Mouse (Mus musculus) layer of hippocampus, postnatal 14 days (tissue): ENCODE measurements around the gene Cd27. TPM values are rescaled to one million over a fixed set of nuclear protein-coding genes. Genes with fewer than 3 reads are reported as not detected.

Experiments used
- DNase-seq, 2 experiments: peaks; one replicate each; pipeline ENCODE4 v3.0.0; 2021 to 2022; ENCODE audit warnings: low spot score in 2 of 2, mixed read lengths in 1 of 2
- total RNA-seq, 2 experiments: library from RNA; stranded (reverse); gene quantifications; 2 replicates each; pipeline ENCODE4 v1.2.3; 2021

The Cd27 gene
- total RNA-seq, 2 experiments from 2014 or later = not detected

DNA sequence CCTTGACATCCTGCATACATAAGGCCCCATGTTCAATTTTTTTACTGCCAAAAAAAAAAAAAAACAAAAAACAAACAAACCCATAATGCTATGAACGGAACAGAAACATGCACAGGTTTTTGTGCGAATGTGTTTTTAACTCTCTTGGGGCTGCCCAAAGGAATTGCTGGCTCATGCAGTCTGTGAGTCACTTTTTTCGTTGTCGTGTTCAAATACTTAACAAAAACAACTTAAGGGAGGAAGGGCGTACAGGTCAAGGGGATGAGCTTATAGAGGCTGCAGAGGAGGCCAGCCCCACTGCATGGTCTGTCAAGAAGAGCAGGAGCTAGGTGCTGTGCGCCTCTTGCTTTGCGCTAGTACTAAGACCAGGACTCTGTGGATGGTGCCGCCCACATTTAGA lies 15.9 kb upstream of the Cd27 start:
- DNase-seq = no peak

GRCm38 (mm10) chr6:125252285-125252684 lies 15.5 kb upstream of the Cd27 start:
- DNase-seq = no peak

DNA sequence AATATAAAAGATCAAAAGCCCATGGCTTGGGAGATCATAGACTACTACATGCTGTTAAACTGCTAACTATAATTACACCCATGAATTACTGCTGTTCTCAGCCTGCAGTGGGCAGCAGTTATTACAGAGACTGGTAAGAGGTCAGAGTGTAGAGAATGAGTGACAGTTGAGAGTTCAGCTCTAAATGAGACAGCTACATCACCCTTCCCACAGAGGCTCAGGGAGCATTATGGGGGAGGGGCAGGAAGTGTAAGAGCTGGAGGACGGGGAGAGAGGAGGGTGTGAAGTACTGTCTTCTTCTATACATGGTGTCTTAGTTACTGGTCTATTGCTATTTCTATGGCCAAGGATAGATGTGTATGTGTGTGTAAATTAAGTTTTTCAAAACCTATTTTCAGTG lies 7.7 kb upstream of the Cd27 start:
- no peak for DNase-seq

DNA sequence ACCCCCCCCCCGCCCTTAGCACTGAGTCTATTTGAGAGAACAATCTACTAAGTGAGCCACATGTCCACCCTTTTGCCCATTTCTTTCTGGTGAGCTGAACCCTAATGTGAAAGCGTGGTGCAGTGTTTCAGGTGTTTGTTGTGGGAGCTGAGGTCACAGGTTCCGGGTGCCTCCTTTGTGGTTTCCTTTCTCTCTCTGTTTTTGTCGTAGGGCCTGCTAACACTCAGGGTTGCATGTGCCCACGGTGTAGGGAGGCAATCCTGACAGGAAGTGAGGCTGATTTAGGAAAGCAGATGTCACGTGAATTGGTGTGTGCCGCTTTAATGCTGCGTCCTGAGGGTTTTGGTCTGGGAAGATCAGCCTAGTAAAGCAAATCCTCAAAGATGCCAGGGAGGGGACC lies 4.8 kb upstream of the Cd27 start:
- DNase-seq = no peak

- DNase-seq = no peak
Observed at GRCm38 (mm10) chr6:125240617-125241016, 3.8 kb upstream of the Cd27 start.

DNA sequence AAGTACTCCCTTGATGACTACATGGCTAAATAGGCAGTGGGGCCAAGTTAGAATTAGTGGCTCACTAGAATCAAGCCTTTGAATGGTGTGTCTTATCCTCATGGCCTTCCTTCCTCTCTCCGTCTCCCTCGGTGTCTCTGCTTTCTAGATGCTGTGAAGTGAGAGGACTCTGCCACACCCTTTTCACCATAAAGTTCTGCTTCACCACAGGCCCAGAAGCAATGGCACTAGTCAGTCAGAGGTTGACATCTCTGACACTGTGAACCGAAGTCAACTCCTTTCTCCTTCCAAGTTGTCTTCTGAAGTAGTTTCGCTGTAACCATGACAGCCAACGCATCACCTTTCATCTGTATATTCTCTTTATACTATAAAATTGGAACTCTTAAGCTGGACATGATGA lies 2.7 kb upstream of the Cd27 start:
- no peak for DNase-seq

- no peak for DNase-seq
Observed at GRCm38 (mm10) chr6:125238396-125238795, 1.6 kb upstream of the Cd27 start.

- DNase-seq = no peak
Observed at GRCm38 (mm10) chr6:125237421-125237820, 611 bp upstream of the Cd27 start.

DNA sequence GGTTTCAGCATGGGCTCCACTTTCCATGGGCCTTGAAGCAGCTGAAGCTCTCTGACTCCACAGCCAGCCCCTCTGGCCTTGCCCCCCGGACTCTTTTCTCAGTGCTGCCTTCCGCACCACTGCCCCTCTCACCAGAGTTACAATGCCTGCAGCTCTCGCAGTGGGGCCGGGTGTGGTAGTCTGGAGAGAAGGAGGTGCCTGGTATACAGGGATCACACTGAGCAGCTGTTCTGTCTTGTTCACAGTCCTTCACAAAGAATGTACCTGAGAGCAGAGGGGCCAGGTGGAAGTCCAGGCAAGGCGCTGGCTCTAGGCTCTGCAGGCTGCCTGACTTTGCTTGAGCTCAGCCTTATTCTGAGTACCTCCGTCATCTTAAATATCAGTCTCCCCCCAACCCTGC lies 469 bp downstream of the Cd27 start:
- DNase-seq = no peak

GRCm38 (mm10) chr6:125234520-125234828 lies 2.3 kb downstream of the Cd27 start:
- no peak for DNase-seq

- DNase-seq = no peak
Observed at GRCm38 (mm10) chr6:125233816-125234519, 2.8 kb downstream of the Cd27 start.

- DNase-seq = no peak
Observed at GRCm38 (mm10) chr6:125232516-125232915, 4.3 kb downstream of the Cd27 start.

DNA sequence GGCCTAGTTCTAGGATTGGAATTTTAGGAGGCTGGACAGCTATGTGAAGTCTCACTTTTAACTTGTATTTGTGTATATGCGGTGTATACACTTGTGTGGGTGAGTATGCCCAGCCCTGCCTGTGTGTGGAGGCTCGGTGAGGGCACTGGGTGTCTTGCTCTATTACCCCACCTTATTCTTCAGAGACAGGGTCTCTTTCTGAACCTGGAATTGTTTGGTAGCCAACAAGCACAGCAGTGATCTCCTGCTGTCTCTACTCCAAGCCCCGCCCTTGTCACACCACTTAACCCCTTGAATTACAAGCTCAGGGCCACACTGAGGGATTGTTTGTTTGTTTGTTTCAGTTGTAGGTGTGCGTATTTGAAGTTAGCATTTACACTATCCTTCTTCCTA lies 4.8 kb downstream of the Cd27 start:
- no peak for DNase-seq

DNA sequence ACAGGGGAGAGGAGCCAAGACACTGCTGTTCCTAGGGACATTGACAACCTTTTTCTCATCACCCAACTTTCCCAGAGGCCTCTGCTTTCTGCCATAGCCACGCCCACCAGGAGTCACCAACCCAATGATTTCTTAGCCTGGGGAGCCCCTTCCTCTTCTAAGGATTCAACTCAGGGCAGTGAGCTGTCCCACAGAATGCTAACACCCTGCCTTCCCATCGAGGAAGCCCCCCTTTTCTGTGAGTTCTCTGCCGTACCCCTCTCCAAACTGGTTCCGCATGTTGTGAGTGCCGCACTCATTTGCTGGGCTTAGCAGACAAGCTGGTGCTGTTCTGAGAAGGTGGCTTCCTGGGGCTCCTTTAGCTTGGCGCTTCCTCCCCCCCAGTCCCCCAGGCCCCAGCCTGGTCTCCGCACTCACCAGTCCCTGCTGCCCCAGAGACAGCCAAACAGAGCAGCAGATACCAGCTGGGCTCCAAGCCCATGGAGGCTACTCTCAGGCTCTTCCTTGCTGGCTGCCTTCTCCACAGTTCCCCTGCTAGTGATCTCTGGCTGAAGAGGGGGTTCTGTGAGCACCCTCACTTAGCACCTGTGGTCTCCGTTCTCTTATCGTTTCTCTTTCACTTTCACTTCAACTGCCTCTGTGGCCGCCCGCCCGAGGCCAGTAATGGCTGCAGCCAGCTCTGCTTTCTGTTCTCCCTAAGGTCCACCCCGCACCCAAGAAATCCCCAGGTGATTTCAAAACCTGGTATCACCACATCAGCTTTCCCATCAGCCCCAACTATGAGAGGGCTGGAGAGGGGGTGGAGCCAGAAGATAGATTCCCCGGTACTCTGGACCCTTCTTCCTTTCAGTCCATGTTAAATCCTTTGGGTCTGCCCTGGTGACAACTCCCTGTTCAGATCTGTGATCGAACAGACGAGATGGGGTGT lies 5.4 kb downstream of the Cd27 start, which contains the start of gene Tapbpl:
TSS of gene Tapbpl (minus strand) at position 744 of the 928 bp plus-strand sequence.
- DNase-seq = peak; percentile 34 to 53

DNA sequence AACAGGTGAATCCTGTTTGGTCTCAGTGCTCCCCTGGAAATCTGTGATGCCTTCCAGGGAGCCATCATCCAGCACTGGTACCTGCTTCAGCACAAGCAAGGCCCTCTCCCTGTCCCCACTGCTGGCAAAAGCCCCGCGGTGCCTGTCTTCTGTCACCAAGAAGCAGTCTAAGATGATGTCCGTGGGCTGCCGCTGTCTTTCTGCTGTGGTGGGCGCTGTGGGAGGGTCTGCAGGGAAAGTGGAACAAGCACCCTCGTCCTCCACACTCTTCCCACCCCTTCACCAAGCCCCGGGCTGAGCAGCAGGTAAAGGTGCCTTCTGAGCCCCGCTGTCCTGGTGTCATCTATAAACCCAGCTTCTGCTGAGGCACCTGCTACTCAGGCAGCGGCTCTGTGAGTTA lies 6.2 kb downstream of the Cd27 start:
- DNase-seq = no peak

- DNase-seq = no peak
Observed at GRCm38 (mm10) chr6:125225518-125226115, 11.2 kb downstream of the Cd27 start.

- DNase-seq = no peak
Observed at GRCm38 (mm10) chr6:125222577-125222976, 14.2 kb downstream of the Cd27 start.

GRCm38 (mm10) chr6:125222146-125222545 lies 14.7 kb downstream of the Cd27 start:
- DNase-seq = no peak

GRCm38 (mm10) chr6:125221115-125221745 lies 15.6 kb downstream of the Cd27 start:
- DNase-seq = no peak

DNA sequence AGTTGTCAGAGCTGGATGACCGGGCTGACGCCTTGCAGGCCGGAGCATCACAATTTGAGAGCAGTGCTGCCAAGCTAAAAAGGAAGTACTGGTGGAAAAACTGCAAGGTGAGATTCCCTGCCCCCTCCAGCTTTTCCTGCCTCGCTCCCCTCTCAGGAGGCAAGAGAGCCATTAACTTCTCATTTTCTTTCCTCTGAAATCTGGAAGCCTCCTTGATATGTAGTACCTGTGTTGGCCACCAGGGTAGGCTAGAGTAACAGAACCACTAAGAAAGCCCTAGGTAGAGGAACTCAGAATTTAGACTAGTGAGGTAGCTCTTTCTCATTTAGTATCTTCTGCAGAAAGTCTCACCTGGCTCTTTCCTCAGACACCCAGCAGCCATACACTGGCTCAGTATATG lies 17.8 kb downstream of the Cd27 start:
- peak; percentile 53 to 69 for DNase-seq

DNA sequence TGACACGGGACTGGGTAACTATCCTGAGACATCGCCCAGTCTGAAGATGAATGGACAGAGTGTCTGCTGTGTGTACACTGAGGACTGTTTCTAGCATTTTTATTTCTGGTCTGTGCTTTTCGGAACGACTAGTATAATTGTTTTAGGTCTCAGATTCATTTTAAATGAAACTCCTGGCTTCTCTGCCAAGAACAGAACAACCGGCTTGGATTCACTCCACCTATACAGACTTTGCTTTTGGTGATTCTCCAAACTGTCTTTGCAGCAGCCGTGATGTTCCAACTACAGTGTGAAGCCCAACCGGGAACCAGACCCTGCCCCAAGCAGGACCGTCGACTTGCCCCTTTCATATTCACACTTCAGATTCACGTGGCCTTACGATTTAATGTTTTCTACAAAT lies 18.9 kb downstream of the Cd27 start:
- peak in 1 of 2 experiments; percentile 63 for DNase-seq

DNA sequence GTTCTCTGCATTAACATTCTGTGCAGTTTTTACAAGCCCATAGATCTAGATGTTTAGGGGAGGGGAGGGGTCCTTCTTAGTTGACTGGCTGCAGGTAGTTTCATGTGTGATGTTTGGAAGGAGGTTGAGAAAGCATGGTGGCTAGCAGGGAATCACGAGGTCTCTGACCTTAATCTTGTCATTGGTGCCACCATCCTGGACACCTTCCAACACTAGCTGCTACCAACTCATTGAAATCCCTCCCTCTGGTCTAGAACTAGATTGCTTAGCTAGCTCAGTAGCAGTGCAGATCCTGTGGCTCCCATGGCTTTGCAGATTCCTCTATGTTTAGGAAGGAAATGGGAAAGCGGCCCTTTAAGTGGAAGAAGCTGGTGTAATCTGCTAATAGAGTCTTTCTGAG lies 19.9 kb downstream of the Cd27 start:
- DNase-seq = no peak
